Mouse (Mus musculus) left cerebral cortex, adult 9 months (tissue): ENCODE data around the gene Mxd1.

Experiments
- DNase-seq, 2 experiments: peaks; one replicate each; pipeline ENCODE4 v3.0.0; 2022; ENCODE audit warnings: low spot score in 2 of 2

Gene Mxd1

DNA sequence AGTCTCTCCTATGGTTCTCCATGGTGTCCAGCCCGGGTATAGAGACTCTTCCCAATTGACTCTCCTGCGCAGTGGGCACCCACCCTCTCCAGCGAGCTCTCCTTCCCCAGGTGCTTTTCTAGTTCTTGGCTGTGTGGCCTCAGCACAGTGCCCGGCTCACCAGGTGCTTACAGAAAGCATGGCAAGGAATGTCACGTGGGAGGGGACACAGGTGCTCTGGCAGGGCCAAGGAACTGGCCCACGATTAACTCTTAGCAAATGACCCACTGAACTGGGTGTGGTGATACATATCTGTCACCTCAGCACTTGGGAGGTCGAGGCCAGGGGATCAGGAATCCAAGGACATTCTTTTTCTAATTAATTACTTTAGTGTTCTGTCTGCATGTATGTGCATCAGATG lies 22.8 kb downstream of the Mxd1 start:
- no peak for DNase-seq

DNA sequence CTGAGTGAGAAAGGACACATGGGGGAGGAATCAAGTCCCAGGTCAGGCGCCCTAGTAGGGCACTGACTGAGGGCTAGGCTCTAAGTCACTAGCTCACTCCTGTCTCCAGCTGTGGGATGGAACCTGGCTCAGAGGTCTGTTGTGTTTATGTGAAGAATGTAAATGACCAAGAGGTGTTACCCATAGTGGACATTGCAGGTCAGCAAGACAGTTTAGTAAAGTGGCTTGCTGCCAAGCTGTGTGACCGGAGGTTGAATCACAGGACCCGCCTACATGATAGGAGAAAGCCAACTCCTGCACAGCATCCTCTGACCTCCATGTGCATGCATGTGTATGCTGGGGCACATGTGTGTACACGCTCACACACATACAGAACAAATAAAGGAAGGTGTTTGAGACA lies 23.4 kb downstream of the Mxd1 start:
- DNase-seq, result no peak

DNA sequence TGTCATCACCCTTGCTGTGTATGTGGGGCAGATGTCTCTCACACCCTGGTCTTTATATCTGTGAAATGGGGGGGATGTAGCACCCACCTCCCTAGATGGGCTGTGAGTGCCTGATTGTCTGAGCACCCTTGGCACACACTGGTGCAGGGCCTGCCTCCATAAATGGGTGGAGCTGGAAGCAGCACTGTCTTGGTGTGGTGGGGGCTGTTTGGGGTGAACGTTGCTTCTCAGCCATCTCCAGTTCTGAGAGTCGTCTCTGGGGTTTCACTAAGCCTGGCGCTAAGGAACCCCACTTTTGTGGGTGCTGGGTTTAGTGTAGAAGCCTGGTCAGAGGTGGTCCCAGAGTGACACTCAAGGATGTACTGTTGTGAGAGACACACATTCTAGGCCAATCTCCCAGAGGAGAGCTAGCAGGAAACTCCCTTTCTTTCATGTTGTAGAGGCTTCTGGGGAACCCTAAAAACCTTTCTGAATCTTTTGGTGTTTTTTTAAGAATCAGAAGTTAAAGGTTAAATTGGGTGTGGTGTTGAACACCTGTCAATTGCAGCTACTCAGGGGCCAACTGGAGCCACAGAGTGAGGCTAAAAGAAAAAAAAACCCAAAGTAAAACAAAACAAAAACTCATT lies 24.1 kb downstream of the Mxd1 start:
- no peak for DNase-seq

DNA sequence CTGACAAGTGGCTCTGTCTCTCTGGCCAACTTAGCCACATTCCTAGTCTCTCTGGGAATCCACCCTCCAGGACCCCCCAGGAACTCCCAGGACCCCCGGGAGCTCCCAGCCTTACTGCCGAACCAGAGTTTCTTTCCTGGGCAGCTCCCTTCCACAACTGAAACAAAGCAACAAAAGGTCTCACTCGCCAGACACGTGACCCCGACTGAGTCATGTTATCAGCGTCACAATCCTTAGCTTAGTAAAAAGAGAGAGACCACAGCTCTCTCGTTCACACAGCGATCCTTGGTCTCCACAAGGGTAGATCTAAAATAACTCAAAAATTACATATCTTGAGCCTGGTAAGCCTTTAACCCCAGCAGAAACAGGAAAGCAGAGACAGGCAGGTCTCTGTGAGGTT lies 27.2 kb downstream of the Mxd1 start:
- DNase-seq, result no peak

DNA sequence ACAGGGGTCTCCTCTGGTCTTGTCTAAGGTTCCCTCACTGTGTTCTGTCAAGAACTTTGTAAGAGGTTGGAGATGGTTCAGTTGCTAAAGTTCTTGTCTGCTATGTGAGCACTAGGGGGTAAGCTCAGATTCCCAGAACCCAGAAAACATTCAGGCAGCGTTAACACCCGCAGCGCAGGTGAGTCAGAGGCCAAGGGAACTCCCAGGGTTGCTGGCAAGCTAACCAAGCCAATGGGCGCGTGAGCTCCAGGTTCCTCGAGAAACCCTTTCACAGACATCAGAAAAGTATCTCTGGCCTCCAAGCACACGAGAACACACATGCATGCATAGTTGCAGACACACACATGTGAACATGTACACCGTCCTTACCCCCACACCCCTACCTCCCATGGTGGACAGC lies 28.2 kb downstream of the Mxd1 start:
- no peak for DNase-seq

DNA sequence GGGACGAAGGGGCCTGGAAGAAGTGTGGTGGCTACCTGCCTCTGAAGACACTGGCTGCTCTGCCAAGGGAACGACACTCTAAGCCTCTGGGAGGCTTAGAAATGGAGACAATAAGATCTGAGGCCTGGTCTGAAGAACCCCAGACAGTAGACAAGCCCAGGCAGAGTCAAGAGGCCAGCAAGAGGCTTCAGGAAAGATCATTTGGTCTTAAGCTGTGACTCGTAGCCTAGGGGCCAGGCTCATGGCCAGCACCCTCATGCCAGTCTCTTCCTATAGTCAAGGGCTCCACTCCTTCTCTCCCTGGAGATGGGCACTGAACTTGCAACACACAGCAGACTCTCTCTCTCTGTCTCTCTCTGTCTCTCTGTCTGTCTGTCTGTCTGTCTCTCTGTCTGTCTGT lies 28.8 kb downstream of the Mxd1 start:
- no peak for DNase-seq

DNA sequence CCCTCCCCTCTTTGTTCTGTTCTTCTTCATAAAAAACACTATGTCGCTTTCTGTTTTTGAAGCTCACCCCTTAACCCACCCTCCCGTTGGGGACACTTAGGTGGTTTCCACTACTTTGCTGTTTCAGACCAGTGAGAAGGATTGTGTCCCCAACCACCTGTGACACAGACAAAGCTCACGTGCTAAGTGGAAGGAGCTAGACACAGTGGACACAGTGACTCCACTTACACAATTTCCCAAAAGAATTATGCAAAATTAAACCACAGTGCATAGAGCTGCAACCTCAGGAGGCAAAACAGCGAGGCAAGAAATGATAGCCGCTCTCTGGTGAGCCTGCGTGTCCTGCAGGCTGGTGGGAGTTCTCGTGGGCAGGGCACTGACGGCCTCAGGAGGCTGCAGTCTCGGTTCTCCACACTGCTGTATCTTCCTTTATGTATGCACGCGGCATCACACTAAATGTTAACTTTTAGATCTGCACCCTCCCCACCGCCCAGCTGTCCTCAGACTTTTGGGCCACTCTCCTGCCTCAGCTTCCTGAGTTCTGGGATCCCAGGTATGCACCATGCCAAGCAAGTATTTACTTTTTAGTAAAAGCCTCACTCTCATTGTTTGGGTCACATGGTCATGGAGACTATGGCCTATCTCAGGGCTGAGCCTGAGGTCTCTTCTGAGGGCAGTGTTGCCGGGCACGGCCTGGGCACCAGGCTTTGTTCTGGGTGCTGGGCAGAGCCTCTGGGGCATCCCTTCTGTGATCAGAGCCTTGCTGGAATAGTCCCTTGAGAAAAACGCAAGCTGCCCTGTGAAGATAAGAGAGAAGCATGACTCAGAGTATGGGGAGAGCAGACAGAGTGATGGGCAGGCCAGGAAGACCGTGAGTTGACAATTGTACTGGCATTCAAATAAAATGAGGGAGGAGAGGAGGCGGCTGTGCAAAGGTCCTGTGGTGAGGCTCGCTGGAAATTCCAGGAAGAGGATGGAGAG lies 29.5 kb downstream of the Mxd1 start:
- DNase-seq, result no peak

DNA sequence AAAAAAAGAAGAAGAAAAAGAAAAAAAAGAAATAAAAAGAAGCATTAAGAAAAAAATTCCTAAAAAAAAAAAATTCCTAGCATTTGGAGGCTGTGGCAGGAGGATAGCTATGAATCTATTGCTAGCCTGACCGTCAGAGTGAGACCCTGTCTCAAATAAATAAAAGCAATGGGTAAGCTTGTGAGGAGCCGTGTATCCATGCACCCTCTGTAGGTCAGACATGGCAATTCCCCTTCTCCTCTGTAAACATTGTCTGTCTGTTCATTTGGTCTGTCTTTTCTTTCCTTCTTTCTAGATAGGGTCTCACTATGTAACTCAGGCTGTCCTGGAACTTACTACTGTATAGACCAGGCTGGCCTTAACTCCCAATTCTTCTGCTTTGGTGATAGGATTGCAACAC lies 30.5 kb downstream of the Mxd1 start:
- no peak for DNase-seq

DNA sequence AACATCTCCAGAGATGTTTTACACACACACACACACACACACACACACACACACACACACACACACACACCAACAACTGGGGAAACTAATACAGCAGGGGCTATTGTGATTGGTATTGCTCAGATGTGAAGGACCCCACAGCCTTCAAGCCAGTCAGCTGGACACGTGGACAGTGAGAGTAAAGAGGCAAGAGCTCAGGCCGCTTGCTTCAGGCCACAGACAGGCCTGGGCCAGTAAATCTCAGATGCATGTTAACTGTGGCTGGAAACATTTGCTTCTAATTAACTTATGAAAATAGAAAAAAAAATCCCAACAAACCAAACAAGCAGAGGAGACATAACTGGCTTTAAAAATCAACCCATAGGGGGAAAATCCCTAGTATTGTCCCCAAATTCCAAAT lies 31.1 kb downstream of the Mxd1 start:
- no peak for DNase-seq

DNA sequence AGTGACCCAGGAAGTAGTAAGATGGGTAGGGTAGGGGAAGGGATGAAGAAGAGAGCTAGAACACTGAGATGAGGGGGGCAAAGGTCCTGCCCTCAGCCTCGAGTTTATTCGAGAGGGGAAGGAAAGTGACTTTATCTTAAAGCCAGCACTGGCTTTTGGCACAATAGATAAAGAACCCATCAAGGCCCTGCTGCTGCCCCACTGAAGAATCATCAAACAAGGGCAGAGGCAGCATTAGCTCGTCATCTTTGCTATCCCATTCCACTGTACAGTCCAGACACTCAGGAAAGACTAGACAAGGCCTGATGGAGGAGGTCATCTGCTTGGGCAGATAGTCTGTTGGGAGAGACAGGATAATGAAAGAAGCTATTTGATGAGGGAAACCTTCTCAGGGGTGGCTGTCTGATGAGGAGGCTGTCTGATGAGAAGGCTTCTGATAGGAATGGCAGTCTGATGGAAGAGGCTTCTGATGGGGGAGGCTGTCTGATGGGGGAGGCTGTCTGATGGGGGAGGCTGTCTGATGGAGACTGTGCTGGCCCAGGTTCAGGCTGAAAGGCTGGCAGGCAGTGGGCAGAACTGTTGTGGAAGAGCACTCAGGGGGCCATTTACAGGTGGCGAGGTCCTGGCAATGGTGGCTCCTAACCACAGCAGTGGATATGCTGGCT lies 31.7 kb downstream of the Mxd1 start:
- no peak for DNase-seq

DNA sequence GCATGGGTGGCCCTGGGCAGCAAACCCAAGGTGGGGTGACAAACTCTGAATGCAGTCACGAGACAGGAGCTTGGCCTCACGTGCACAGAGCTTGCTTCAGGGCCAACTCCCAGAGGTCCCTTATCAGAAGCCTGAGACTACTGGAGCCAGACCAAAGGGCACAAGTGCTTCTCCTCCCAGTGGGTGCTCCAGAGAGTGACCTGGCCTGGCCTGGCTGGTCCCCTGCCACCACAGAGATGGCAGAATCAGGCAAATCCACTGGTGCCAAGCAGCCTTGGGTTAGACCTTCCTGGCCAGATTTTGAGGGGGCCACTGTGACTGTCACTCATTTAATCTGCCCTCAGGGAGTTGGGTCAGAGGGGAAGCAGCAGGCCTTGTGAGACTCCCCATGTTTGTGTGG lies 32.5 kb downstream of the Mxd1 start:
- no peak for DNase-seq

DNA sequence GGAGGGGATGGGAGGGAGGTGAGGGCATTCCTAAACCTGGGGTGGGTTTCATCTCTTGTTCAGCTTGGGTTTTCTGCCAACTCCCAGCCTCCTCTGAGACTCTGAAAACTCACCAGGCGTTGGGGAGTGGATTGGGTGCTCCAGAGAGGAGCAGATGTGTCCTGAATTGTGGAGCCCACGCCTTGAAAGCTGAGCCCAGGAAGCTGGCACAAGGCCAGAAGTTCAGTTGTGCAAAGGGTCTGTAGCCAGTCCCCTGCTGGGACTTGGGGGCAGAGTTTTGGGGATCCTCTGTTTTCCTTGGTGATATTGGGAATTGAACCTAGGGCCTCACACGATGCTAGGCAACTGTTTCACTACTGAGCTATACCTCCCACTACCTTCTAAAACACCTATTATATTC lies 38.8 kb downstream of the Mxd1 start:
- no peak for DNase-seq

DNA sequence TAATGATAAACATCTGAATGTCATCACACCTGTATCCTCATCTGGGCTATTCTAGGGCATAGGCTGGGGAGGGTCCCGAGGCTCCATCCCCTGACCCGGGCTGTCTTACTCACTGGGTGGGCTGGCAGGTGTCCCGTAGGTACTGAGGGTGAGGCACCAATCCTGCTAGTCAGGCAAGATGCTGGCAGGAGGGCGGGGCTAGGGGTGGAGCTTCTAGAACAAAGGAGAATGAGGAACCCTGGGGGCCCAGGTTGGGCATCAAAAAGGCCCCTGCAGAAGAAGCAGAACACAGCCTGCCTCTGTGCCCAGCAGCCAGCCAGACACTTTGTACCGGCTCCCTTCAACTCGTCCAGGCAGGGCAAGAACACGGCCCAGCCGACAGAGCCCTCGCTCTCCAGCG lies 41.0 kb downstream of the Mxd1 start, which contains the start of gene Asprv1:
Gene Asprv1 (plus strand): TSS at position 219 of the 400 bp plus-strand sequence.
- DNase-seq, result no peak

DNA sequence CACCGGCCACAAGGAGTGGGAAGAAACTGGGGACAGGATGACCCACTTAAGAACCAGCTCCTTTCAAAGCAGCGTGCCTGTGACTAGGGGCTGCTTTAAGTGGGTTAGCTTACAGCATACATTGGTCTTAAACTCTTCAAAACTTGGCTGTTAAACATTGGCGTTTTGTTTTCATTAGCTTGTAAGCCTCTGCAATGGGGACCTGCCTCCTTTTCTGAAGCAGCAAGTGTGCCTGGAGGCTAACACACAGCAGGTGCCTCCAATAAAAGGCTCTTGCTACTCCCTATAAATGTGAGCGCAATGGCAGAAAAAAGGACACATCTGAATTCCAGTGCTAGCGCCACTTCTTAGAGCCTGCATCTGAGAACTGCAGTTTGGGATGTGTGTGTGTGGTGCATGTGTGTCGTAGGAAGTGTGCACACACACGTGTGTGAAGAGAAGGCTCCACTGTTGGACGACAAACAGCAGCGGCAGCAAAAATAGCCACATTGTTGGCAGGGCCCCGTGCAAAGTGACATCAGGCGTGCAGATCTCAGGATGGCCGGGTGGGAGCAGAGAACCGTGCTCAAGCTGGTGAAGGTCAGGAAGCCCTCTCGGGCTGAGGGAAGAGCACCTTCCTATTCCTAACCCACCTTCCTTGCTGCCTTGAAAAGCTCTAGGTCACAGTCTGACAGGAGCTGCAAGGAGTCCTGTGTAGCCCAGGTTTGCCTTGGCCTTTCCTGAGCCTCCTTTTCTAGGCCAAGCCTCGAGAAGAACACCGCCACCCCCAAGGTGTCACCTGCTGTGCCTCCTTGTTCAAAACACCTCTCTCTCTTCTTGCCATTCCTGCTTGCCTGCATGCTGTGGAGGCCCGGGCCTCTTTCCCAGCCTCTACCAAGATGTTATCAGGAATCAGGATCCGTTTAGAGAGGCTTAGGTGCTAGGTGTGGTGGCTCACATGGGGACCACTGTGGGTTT lies 44.6 kb downstream of the Mxd1 start:
- peak; percentile 27 to 65 for DNase-seq

DNA sequence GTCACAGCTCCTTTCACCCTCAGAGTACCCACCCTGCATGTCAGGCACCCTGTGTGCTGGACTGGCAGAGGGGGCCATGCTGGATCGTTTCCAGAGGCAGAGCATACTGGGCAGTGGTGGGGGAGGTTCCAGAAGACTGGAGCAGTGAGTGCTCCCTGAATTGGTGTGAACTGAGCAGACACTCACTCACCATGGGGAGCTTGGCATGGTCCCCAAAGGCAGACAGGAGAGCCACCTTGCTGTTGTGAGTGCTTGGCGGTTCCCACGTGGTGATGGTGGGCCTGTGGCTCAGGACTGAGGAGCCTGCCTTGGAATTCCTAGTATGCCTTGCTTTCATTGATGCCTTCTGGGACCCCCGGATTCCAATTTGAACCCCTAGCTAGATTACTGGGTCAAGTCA lies 45.8 kb downstream of the Mxd1 start:
- DNase-seq, result no peak

DNA sequence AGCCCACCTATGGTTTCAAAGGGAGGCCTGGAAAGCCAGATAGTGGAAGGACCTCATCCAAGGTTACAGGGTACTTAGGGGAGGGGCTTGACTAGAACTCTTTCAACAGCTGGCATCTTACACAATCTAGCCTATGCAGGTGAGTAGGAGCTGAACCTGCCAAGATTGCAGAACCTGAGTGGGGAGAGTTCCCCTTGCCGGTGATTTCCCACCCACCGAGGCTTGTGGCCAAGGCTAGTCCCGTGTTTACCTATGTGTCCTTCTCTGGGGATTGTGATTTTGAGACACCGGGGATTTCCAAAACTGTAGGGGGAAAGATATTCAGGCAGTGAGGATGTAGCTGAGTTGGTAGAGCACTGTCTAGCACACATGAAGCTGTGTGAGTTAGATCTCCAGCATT lies 53.7 kb downstream of the Mxd1 start:
- DNase-seq, result no peak

DNA sequence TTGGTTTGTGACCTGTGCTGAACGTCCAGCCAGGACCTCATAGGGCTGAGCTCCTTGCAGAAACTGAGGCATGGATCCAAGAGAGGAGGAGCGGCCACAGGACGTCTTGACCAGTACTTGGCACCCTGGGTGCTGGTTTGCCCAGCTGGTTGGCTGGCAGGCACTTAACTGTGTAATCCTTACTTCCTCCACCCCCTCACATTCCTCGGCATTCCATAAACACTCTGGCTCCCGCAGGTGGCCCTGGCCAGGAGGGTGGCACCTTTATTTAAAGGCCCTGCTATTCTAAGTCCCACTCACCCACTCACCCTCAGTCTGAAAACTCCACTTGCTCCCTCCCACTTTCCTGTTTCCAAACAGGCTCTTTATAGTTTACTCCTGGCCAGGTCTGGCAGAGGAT lies 58.2 kb downstream of the Mxd1 start:
- DNase-seq, result no peak

DNA sequence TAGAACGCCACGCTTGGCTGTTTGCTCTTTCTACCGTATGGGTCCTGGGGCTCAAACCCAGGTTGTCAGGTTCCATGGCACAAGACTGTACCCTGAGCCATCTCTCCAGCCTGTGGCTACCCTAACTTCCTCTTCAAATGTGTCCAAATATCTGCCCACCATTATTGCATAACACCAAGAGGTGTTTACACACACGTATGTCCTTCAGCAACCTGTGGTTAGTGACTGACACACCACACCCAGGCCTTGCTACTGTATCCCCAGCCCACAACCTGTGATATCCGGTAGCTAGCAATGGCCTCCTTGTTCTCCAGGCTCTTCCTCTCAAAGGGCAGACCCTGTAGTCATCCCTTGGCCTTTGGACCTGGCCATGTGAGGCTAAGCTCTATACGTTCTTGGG lies 59.7 kb downstream of the Mxd1 start:
- DNase-seq, result no peak

DNA sequence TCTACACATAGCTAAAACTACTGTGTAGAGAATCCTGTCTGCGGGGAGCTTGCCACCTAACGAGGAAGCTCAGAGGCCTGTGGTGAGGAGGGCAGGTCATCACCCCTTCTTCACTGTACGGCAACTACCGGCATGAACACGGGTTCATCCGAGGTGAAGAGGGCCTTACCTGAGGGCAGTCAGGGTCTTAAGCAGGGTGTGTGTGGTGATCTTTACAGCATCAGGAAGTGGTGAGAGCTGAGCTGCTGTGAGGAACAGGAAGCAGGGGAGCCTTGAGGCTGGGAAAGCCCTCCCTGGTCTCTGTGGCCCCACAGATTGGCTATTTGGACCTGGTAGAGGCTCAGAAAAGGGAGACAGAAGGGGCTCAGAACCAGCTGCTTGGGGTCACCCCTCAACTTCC lies 61.5 kb downstream of the Mxd1 start:
- DNase-seq, result no peak

DNA sequence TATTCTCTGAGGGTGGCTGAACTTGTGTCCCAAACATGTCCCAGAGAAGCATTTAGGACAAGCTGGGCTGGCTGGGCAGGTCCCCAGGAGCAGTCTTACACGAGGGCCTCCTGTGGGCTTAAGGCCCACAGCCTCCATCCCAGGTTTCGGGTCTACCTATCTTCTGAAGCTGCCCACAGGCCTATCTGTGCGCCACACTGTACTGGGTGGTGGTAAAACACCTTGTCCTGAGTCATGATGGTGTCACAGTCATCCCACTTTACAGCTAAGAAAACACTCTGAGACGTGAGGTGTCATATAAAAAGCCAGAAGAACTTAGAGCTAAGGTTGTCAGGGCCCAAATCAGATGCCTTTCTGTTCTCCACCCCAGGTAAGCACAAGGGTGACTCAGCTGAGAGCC lies 62.7 kb downstream of the Mxd1 start:
- no peak for DNase-seq

DNA sequence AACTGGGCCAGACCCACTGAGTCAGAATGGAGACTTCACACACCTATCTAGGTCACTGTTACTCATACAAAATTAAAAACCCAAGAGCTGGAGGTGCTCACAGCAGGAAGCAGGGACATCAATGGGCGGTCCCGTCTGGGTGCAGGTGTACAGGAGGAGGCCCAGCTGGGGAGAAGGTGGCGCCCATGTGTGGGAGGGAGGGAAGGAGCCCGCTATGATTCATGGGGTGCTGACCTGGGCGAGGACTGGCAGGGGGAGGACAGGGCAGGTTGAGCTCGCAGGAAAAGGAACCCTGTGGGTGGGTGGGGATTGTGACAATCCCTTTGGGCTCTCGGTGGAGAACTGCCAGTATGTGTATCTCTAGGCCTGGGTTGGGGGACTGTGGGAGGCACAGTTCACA lies 63.7 kb downstream of the Mxd1 start:
- no peak for DNase-seq
